Mouse (Mus musculus): ENCODE data around the gene Psd.

- no peak for TF ChIP-seq GATA1 (IDR thresholded peaks at IDR 0.05; ENCODE audit: low read length)
- TF ChIP-seq TAL1 (IDR thresholded peaks at IDR 0.05; ENCODE audit: low read length), result no peak
These were observed 12.5 kb upstream of the Psd start for GRCm38 (mm10) chr19:46339287-46339971.

Data from erythroblast, embryonic 14.5 days (primary cell).